Mouse (Mus musculus) lung, postnatal 0 days (tissue): ENCODE measurements at regions not wholly inside any gene's neighbourhood (a gene's known extent, or its start where the extent isn't known, plus 50 kb on each side); places are given as distances from the start of the nearest gene placed in this dataset.
A peak's percentile ranks its signal among the peaks of the same experiment; 100 is the strongest.

Experiments used
- ATAC-seq: fragments of 200-750 bp; cut with Nextera tagmentation; 2 replicates; pipeline ENCODE4 v1.8.0; 2017; ENCODE audit warnings: moderate library complexity
- DNase-seq: peaks from one replicate; pipeline ENCODE4 v3.0.0-alpha.2; 2016; ENCODE audit warnings: low spot score
- H3K27ac ChIP-seq: fragments of 300-500 bp; sonication (generic); 2 replicates; pipeline ENCODE4 v1.5.1; 2014; ENCODE audit warnings: antibody characterized with exemption, mild to moderate bottlenecking, low read length, mixed read lengths
- H3K27me3 ChIP-seq: fragments of 300-500 bp; sonication (generic); replicated peaks from 2 replicates; pipeline ENCODE4 v1.6.1; 2014; ENCODE audit warnings: low read length, mixed read lengths; ENCODE audit not compliant: insufficient read depth
- H3K36me3 ChIP-seq: fragments of 300-500 bp; sonication (generic); 2 replicates; pipeline ENCODE4 v1.6.1; 2014; ENCODE audit warnings: low read length, mixed read lengths; ENCODE audit not compliant: insufficient read depth
- H3K4me1 ChIP-seq: fragments of 300-500 bp; sonication (generic); 2 replicates; pipeline ENCODE4 v1.6.1; 2014; ENCODE audit warnings: antibody characterized with exemption, low read depth, low read length, mixed read lengths; ENCODE audit not compliant: insufficient read depth
- H3K4me2 ChIP-seq: fragments of 300-500 bp; sonication (generic); replicated peaks from 2 replicates; pipeline ENCODE4 v1.6.1; 2014; ENCODE audit warnings: low read depth, mild to moderate bottlenecking, low read length, moderate library complexity, mixed read lengths
- H3K4me3 ChIP-seq: fragments of 300-500 bp; sonication (generic); 2 replicates; pipeline ENCODE4 v1.5.1; 2014; ENCODE audit warnings: low read depth, low read length
- H3K9ac ChIP-seq: fragments of 300-500 bp; sonication (generic); replicated peaks from 2 replicates; pipeline ENCODE4 v1.6.1; 2014; ENCODE audit warnings: low read depth, mild to moderate bottlenecking
- H3K9me3 ChIP-seq: fragments of 300-500 bp; sonication (generic); 2 replicates; pipeline ENCODE4 v1.6.1; 2016; ENCODE audit warnings: low read length, mixed read lengths
- CTCF ChIP-seq: IDR thresholded peaks from 2 replicates; pipeline ENCODE4 v1.5.1; 2016; ENCODE audit warnings: antibody characterized with exemption, mild to moderate bottlenecking
- EP300 ChIP-seq: IDR thresholded peaks from 2 replicates; pipeline ENCODE4 v1.6.1; 2016; ENCODE audit warnings: antibody characterized with exemption, mild to moderate bottlenecking, control low read depth
- WGBS: fragments of 180-500 bp; shearing (Covaris S2); extraction: QIAGEN DNeasy Blood & Tissue Kit; methylation state at CpG from one replicate; pipeline ENCODE4 v1.1.7; 2014; 5-methylcytosine and 5-hydroxymethylcytosine counted together

DNA sequence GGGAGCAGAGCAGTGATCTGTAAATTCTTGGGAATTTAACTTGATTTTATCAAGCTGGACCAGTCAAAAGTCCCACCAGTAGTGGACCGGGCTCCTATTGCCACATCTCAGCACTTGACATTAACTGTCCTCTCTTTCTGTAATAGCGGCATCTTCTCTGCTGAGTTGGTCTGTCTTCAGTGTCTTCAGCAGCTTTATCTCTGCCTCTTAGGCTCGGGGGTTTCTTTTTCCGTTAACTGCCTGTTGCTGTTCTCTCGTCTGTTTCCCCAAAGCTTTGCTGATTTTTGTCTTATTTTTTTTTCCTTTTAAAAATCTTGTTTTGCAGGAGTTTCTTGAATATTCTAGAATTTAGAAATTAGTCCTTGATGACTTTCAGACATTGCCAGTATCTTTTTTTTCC, 113.3 kb upstream of the Kit start:
- Histone ChIP-seq H3K9ac (no peak overlapping the region), H3K27me3 (no peaks in the 10 kb centered on the region), H3K9me3 (no peaks in the 10 kb centered on the region), H3K4me2 (no peak overlapping the region), H3K4me3 (no peak overlapping the region), H3K36me3 (no peaks in the 10 kb centered on the region), H3K27ac (no peak overlapping the region), H3K4me1 (no peaks in the 10 kb centered on the region)
- TF ChIP-seq EP300: no peak
- ATAC-seq (no peak), DNase-seq (no peak)
- WGBS: 85% methylated on average over 5 of the region's 5 CpGs

DNA sequence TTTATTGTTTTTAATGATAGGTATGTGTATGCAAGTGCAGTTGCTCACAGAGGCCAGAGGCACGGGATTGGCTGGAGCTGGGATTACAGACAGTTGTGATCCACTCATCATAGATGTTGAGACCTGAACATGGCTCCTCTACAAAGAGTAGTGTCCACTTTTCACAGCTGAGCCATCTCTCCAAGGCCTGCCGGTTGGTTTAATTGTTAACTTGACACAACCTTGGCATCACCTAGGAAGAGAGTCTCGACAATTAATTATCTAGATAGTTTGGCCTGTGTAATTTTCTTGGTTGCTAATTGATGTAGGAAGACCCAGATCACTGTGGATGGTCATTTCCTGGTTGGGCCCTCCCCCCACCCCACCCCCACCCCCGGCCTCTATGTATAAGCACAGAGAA, 111.1 kb upstream of the Kit start:
- Histone ChIP-seq H3K27ac (no peak overlapping the region), H3K4me2 (no peak overlapping the region), H3K4me3 (no peak overlapping the region), H3K36me3 (no peaks in the 10 kb centered on the region), H3K9ac (no peak overlapping the region), H3K9me3 (no peaks in the 10 kb centered on the region), H3K4me1 (no peaks in the 10 kb centered on the region; the same call in 1 of the 2 replicates), H3K27me3 (no peaks in the 10 kb centered on the region)
- DNase-seq (no peak), ATAC-seq (no peak)
- TF ChIP-seq EP300 (no peak), CTCF (no peak)
- 78% methylated on average over 4 of the region's 4 CpGs for WGBS

DNA sequence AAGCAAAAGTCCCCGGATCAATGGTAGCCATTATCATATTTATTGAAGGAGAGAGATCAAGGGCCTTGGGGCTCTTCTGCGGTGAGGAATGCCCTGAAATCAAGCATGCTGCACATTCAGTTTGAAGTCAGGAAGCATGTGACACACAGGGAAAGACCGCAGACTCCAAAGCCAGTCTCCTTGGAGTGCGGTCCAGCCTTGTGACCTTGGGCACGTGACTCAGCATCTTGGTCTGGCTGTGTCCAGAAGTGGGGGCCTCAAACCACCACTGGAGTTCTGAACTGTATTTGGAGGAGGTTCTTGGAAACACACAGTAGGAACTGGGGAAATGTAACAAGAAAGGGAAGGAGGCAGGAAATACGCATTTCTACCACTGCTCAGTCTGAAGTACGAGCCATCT, 109.0 kb upstream of the Kit start:
- Histone ChIP-seq H3K27ac (no peak overlapping the region), H3K36me3 (no peaks in the 10 kb centered on the region), H3K27me3 (no peaks in the 10 kb centered on the region), H3K4me1 (no peaks in the 10 kb centered on the region; the same call in 1 of the 2 replicates), H3K4me3 (no peak overlapping the region), H3K4me2 (no peak overlapping the region), H3K9me3 (no peaks in the 10 kb centered on the region), H3K9ac (no peak overlapping the region)
- DNase-seq: no peak
- ATAC-seq: no peak
- no peak for TF ChIP-seq EP300
- TF ChIP-seq CTCF: no peak
- 65% methylated on average over 7 of the region's 7 CpGs for WGBS

DNA sequence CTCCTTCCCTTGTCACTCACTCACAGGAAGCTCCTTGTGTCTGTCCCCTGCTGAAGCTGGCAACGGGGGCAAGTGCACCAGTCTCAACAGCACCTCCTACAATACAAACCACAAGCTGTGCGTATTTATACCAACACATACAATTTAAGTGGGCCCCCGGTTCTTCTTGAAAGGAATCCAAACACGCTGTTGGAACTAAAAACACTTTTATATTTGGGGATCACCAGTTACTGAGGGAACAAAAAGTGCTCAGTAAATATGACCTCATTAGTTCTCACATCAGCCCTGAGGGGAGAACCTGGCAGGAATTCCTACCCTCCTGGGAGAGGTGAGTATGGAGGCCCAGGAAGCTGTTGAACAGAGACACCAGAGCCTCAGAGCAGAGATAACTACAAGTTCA, 107.8 kb upstream of the Kit start:
- Histone ChIP-seq H3K9ac (no peak overlapping the region), H3K4me3 (no peak overlapping the region), H3K27me3 (no peaks in the 10 kb centered on the region), H3K4me1 (no peaks in the 10 kb centered on the region; the same call in 1 of the 2 replicates), H3K36me3 (no peaks in the 10 kb centered on the region), H3K9me3 (no peaks in the 10 kb centered on the region), H3K4me2 (no peak overlapping the region), H3K27ac (no peak overlapping the region)
- DNase-seq (no peak), ATAC-seq (no peak)
- TF ChIP-seq EP300: no peak
- TF ChIP-seq CTCF: no peak
- 38% methylated on average over 4 of the region's 4 CpGs for WGBS

DNA sequence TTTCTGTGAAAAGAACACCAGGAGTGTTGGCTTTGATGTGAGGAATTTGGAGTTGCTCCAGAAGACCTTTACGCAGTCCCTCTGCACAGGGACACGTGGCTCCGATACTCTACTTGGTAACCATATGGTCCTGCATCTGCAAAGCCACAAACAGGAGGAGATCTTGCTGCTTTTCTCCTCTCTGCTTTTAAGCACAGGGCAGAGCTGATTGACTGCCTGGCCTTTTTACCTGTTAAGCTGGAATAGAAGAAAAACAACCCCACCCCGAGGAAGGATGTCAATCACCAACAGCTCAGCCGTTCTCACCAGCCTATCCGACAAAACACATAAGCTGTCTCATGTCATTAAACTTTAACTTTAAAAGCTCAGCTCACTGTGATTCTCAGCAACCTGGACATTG, 106.8 kb upstream of the Kit start:
- no peak for DNase-seq
- no peak for ATAC-seq

DNA sequence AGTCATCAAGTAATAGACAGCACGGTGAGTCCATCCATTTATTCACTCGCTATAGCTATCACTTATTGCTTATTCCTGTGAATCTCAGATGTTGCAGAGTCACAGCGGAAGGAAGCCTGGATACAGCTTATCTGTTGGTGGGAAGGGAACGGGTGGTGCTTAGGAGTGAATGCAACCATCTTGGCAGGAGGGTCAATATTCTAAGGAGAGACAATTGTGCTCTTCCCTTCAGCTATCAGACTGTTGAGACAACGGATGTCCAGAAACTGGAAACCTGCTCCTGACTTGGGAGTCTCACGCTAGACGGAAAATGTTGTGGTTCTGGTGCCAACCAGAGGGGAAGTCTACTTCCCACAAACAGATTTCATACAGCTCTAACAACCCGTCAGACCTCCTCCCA, 103.7 kb upstream of the Kit start:
- Histone ChIP-seq H3K36me3 (no peaks in the 10 kb centered on the region), H3K4me2 (no peak overlapping the region), H3K27ac (no peak overlapping the region), H3K9me3 (no peaks in the 10 kb centered on the region), H3K4me3 (no peak overlapping the region), H3K27me3 (no peaks in the 10 kb centered on the region), H3K4me1 (no peaks in the 10 kb centered on the region; the same call in 1 of the 2 replicates), H3K9ac (no peak overlapping the region)
- 72% methylated on average over 8 of the region's 8 CpGs for WGBS
- no peak for TF ChIP-seq CTCF
- peak; percentile 63; the same call in 1 of the 2 replicates for TF ChIP-seq EP300
- ATAC-seq: peak; percentile 23
- no peak for DNase-seq

More for the DNA sequence above, 106.8 kb upstream of the Kit start:
- TF ChIP-seq CTCF (no peak), EP300 (no peak)
- 29% methylated on average over 6 of the region's 6 CpGs for WGBS
- H3K4me3 ChIP-seq: no peak overlapping the region
- no peaks in the 10 kb centered on the region for H3K36me3 ChIP-seq
- H3K4me2 ChIP-seq: no peak overlapping the region
- H3K27ac ChIP-seq: no peak overlapping the region
- H3K4me1 ChIP-seq: no peaks in the 10 kb centered on the region; the same call in 1 of the 2 replicates
- H3K9ac ChIP-seq: no peak overlapping the region
- H3K27me3 ChIP-seq: no peaks in the 10 kb centered on the region
- no peaks in the 10 kb centered on the region for H3K9me3 ChIP-seq

DNA sequence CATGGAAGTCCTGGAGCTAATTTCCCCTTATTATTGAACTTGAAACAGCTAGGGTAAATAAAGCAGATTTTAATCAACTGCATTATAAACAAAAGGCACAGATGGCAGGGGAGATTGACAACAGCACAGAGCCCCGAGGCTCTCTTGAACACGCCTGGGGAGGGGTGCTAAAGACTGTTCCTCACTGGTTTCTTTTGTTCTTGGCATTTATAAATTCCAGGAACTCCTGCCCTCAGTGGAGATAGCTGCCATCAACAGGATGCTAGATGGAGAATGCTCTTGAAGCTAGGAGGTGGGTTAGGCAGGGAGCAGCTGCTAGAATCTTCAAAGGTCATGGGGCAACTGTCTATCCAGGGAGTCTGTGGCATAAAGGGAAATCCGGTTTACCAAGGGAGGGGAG, 102.2 kb upstream of the Kit start:
- DNase-seq (peak; percentile 57), ATAC-seq (peak; percentile 93)
- Histone ChIP-seq H3K27ac (no peak overlapping the region), H3K9ac (no peak overlapping the region), H3K4me2 (no peak overlapping the region), H3K4me1 (no peaks in the 10 kb centered on the region; the same call in 1 of the 2 replicates), H3K9me3 (no peaks in the 10 kb centered on the region), H3K27me3 (no peaks in the 10 kb centered on the region), H3K36me3 (no peaks in the 10 kb centered on the region), H3K4me3 (no peak overlapping the region)
- no peak for TF ChIP-seq CTCF
- peak; percentile 96 for TF ChIP-seq EP300
- WGBS: 35% methylated on average over 3 of the region's 3 CpGs
